Mouse (Mus musculus): ENCODE results near the gene Gnat2.

DNA sequence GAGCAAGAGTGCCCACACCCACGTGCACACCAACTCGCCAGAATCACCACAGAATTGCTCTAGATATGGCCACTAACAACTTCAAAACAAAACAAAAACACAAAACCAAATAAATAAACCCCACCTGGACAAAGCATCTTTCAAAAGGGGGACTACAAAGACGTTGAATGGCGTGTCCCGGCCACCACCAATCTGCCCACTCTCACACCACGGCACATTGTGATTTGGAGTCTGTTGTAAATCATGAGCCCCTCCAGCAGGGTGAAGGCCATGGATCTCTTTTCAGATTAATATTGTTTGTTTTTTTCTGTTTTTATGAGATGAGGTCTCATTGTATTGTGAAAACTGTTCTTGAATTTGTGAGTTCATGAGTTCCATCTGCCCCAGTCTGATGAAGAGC is 9.5 kb downstream of the Gnat2 start:
- TF ChIP-seq CTCF (IDR thresholded peaks at IDR 0.05) (no peak), POLR2A (IDR thresholded peaks at IDR 0.05; ENCODE audit: insufficient read depth, low read depth, low read length) (no peak), EP300 (IDR thresholded peaks at IDR 0.05; ENCODE audit: insufficient read depth, low read depth, low read length) (no peak)

All from heart, adult 2 months (tissue).